Mouse (Mus musculus) brain, embryonic 14.5 days (tissue): ENCODE results near the gene Fdx1l. TPM values are rescaled to one million over a fixed set of nuclear protein-coding genes. Genes with fewer than 3 reads are reported as not detected.

ENCODE experiments used
- DNase-seq: peaks from one replicate; pipeline ENCODE4 v3.0.0-alpha.2; 2011; ENCODE audit warnings: low read depth
- CTCF ChIP-seq: fragments of 200-500 bp; IDR thresholded peaks from 2 replicates; pipeline ENCODE4 v1.5.1; 2012; ENCODE audit warnings: inconsistent platforms, mild to moderate bottlenecking, moderate library complexity, borderline replicate concordance; ENCODE audit not compliant: insufficient read depth, insufficient read length; ENCODE audit errors: extremely low read depth
- POLR2A ChIP-seq: fragments of 200-500 bp; IDR thresholded peaks from 2 replicates; pipeline ENCODE4 v1.6.1; 2012; ENCODE audit warnings: mild to moderate bottlenecking, inconsistent platforms, borderline replicate concordance; ENCODE audit not compliant: poor library complexity, insufficient read depth, insufficient read length, severe bottlenecking; ENCODE audit errors: extremely low read depth
- polyA plus RNA-seq: library from polyadenylated mRNA; depleted of rRNA; stranded (reverse); fragments of >200 nt; gene quantifications from 2 replicates; pipeline ENCODE4 v1.2.3, GENCODE M21; 2012

Gene Fdx1l
- polyA plus RNA-seq, 1 experiment, result 68.4 TPM

DNA sequence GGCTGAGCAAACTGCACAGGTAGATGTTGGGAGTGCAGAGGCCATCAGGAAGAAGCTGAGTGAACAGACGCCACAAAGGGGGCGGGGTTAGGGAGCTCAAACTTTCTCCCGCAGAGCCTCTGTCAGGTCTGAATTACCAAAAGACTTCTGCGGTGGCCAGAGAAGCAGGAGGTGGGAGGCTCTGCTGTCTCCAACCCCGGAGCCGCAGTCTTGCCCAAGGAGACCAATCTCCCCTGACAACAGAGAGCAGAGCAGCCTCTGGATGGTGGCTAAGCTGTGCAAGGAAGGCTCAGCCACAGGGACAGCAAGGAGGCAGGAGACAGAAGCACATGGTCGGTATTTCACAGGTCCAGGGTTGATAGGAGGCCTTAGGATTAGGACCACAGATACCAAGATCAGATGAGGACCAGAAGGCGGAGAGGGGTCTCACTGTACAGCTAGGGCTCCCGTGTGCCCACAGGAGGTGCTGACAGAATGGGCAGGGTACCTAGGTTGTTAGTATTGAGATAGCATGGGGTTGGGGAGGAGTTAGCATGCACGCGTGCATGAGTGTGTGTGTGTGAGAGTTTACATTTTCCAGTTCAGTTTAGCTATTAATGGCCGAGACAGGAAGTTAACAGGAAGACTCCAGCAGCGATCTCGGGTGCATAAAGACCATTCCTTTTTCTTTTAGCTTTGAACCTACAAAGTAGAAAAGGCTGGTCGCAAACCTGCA, 27.2 kb upstream of the Fdx1l start:
- no peak for TF ChIP-seq CTCF
- no peak for TF ChIP-seq POLR2A
- no peak for DNase-seq

DNA sequence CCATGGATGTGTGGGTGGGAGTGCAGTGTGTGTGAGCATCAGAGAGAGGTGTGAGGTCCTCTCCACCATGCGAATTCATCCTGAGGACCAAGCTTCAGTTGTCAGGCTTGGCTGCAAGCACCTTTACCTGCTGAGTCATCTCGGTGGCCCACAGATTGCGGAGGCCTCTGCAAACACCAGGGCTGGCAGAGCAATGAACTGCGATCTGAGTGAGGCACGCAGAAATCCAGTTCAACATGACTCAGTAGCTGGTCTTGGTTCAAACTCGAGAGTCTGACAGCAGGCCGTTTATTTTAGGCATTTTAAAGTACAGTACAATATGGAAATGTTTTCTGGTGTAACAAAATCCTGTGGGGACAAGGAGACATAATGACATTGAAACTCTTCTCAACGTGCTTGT, 24.4 kb upstream of the Fdx1l start:
- no peak for DNase-seq

DNA sequence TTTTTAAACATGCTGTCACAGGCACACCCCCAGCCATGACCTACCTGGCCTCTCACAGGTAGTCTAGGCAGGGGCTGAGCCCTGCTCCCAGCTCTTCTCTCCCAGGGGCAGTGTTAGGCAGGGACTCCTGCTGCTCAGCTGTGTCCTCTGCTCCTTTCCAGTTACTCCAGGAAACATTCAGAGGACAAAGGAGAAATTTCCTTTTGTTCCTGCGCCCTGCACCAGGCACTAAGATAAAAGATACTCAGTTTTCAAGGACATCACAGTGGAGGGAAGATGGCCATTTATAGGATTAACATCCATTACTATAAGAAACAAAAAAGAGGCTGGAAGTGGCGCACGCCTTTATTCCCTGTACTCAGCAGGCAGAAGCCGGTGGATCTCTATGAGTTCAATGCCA, 22.5 kb upstream of the Fdx1l start:
- TF ChIP-seq CTCF (no peak), POLR2A (no peak)
- no peak for DNase-seq

More for the DNA sequence above, 24.4 kb upstream of the Fdx1l start:
- no peak for TF ChIP-seq POLR2A
- no peak for TF ChIP-seq CTCF

- no peak for TF ChIP-seq POLR2A
- TF ChIP-seq CTCF, result no peak
- no peak for DNase-seq
Observed at GRCm38 (mm10) chr9:21093423-21093822, 20.0 kb upstream of the Fdx1l start.

DNA sequence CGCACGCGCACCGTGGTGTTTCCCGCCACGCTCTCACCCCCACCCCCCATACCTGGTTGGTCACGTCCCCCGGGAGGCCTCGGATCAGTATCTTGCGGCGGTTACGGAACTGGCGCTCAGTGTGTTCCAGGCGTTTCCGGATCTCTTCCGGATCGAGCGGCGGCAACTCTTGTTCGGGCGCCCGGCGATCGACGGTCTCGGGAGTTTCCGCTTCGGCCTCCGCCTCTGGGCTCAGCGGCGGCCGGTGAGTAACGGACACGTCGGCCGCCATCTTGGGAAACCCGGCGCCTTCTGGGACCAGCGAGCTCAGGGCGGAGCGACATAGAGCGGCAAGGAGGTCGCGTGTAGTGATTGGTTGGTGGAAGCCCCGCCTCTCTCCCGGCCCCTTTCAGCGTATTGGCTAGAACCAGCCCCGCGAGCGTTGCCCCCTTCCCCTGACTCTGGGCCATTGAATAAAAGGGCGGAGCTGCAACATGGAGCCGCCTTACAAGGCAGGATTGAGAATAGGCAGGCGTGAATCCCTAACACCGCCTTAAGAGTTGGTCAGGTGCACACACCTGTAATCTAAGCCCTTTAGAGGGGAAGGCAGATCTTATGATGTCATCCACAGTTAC, 18.4 kb upstream of the Fdx1l start, which contains the start of the genes Gm38431 and Raver1:
Gene Gm38431, minus strand, starts transcription at position 291 of the 614 bp plus-strand sequence.
Gene Raver1, minus strand, starts transcription at position 302 of the 614 bp plus-strand sequence.
- DNase-seq, result peak; percentile 99
- TF ChIP-seq CTCF (no peak), POLR2A (peak; percentile 71; the same call in 1 of the 2 replicates)

DNA sequence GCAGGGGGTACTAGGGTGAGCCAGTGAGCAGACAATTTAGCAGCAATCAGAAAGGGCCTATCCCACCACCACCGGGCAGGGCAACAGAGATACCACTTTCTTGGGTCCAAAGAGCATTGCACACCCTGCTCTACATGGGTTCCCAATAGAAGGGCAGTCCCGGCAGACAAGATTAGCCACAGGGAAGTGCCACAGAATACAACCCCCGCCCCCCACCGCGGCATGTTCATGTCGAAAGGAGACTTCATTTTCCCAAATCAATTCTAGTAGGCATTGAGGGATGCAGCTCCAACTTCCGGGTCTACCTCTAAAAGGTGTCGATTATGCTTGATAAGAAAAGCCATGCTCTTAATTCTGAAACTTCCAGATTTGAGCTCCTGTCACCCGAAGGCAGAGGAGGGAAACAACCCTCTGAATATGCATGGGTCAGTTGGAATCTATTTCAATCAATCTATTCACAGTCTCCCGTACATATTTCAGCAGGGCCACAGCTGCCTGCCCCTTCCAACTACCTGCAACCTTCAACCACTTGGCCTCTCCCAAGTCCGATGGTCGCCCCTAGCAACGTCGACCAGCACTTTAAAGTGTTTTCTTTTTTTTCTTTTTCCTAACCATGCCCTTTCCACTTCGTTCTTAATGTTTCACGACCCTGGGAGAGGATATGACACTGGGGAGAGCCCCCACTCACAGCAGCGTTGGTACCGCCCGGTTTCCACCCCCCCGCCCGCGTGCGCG, 17.7 kb upstream of the Fdx1l start:
- TF ChIP-seq POLR2A (no peak), CTCF (no peak)
- DNase-seq, result no peak

DNA sequence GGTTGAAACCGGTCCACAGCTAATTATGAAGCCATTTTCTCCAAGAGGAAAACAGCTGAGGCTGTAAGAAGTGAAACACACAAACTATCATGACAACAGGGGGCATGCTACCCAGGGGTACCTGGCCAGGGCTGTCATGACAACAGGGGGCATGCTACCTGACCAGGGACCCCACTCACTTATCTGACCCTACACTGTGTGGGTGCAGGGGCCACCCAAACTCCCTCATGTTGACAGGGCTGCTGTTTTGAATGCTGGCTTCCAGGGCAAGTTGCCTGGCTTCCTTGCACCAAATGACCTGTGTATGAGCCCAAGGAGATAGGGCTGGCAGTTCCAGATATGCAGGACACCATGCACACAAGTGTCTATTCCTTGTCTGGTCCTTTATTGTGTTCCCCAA, 17.1 kb upstream of the Fdx1l start:
- TF ChIP-seq POLR2A, result no peak
- no peak for TF ChIP-seq CTCF

GRCm38 (mm10) chr9:21083324-21083723, 9.9 kb upstream of the Fdx1l start:
- no peak for DNase-seq
- TF ChIP-seq POLR2A, result no peak
- TF ChIP-seq CTCF, result no peak

More for the DNA sequence above, 17.1 kb upstream of the Fdx1l start:
- DNase-seq, result no peak

DNA sequence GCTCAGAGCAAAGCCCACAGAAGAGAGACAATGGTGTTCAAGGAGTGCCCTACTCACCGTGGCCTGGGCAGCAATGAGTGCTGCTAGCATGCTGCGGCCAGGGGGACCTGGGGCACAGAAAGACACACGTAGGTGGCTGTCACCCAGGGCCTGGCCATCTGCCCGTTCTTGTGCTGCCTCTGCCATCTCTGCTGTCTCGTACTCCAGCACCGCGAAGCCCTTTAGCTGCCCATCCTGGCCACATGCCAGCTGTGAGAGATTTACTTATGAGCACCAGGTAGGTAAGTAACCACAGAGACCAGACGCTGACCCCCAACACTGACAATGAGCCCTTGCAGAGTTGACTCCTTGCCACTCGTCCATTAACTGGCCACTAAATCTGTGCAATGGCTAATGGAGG, 7.7 kb upstream of the Fdx1l start:
- no peak for DNase-seq
- TF ChIP-seq CTCF, result no peak
- TF ChIP-seq POLR2A, result no peak

GRCm38 (mm10) chr9:21075625-21076024, 2.2 kb upstream of the Fdx1l start:
- DNase-seq, result no peak
- TF ChIP-seq POLR2A (no peak), CTCF (no peak)

DNA sequence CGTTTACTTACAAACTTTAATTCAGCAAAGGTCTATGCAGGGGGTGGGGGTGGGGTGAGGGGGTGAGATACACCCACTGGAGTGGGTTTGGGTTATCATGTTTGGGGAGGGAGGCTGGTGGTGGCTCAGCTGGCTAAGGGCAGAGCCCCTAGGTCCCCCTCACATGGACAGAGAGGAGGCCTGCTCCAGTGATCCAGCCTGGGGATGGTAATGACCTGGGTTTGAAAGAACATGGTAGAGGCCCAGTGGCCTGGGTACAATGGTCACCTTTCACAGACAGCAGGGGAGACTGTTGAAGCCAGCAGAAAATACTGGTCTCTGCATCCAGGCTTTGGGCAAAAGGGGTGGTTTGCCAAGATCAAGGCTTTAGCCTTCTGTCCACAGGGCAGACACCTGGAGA, 759 bp upstream of the Fdx1l start:
- TF ChIP-seq CTCF, result no peak
- TF ChIP-seq POLR2A, result no peak

DNA sequence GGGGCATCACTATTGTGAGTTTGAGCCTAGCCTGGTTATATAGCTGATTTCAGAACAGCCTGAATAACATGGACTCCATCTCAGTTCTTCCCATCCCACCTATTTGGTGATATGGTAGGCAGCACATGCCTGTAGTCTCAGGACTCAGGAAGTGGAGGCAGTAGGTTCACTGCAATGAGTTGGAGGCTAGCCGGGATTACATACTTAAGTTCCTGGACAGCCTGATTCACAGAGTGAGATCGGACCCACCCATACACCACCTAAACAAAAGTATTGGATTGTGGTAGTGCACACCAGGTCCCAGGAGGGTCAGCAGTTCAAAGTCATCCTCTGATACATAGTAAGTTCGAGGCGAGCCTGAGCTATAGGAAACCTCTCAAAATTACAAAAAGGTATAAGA, 773 bp downstream of the Fdx1l start:
- DNase-seq, result no peak
- TF ChIP-seq CTCF (no peak), POLR2A (no peak)

More for the DNA sequence above, 759 bp upstream of the Fdx1l start:
- no peak for DNase-seq
